Comparison of ENCODE assay signal across 8 mouse cellular contexts in genomic region chr1:82289116-82289989, GRCm38 (mm10). TPM values are rescaled to one million over a fixed set of nuclear protein-coding genes. Genes with fewer than 3 reads are reported as not detected.
A peak's percentile ranks its signal among the peaks of the same experiment; 100 is the strongest.
DNase-seq lines count a peak whose midpoint lies in the region; ATAC-seq and TF ChIP-seq lines count a peak whose summit lies in the region.

No protein-coding gene starts in this region.

- peak overlapping the region; percentile 87 for H3K9ac ChIP-seq in embryonic facial prominence, embryonic 11.5 days (replicated peaks; ENCODE audit: low read length)
- peak overlapping the region; percentile 95 for H3K9ac ChIP-seq in heart, embryonic 13.5 days

- DNase-seq in embryonic facial prominence, embryonic 11.5 days (ENCODE audit: low spot score): peak; percentile 36
- DNase-seq in limb, embryonic 10.5 days (ENCODE audit: low spot score): no peak
- no peak for DNase-seq in yolk sac, embryonic 10.5 days (ENCODE audit: low spot score)

- peak overlapping the region; percentile 83 for H3ac ChIP-seq in C2C12 (ENCODE audit: control insufficient read depth, insufficient read length, low read depth)
- peak overlapping the region; percentile 27 for H3ac ChIP-seq in myocyte (ENCODE audit: control insufficient read depth, insufficient read length)

- peak; percentile 57 for TF ChIP-seq POLR2A in myocyte (IDR thresholded peaks at IDR 0.05; ENCODE audit: insufficient read length, low read depth)

- H3K4me1 ChIP-seq in erythroblast, embryonic 14.5 days (ENCODE audit: control insufficient read depth): no peaks in the 10 kb centered on the region; the same call in 1 of the 2 replicates
- H3K4me1 ChIP-seq in embryonic facial prominence, embryonic 11.5 days (ENCODE audit: control insufficient read depth, insufficient read depth, low read length): no peaks in the 10 kb centered on the region
- peaks cover 40% of the 10 kb centered on the region for H3K4me1 ChIP-seq in heart, embryonic 13.5 days
- H3K4me1 ChIP-seq in limb, embryonic 10.5 days: peaks cover 81% of the 10 kb centered on the region

- ATAC-seq in erythroblast, adult 5-6 weeks (replicated peaks; ENCODE audit: low FRiP score, poor library complexity, severe bottlenecking): no peak
- ATAC-seq in embryonic facial prominence, embryonic 11.5 days (replicated peaks; ENCODE audit: insufficient number of reproducible peaks, low FRiP score, low TSS enrichment, low read depth): no peak
- no peak for ATAC-seq in heart, embryonic 13.5 days (ENCODE audit: extremely low read depth, insufficient number of reproducible peaks, low FRiP score, low TSS enrichment)

- peak overlapping the region; percentile 58 for H3K4me3 ChIP-seq in erythroblast, embryonic 14.5 days (replicated peaks)
- H3K4me3 ChIP-seq in C2C12 (ENCODE audit: insufficient read depth, poor library complexity, severe bottlenecking) (peak overlapping the region; percentile 74), myocyte (peak overlapping the region; percentile 96)
- H3K4me3 ChIP-seq in embryonic facial prominence, embryonic 11.5 days (ENCODE audit: low read depth, low read length): peak overlapping the region; percentile 73
- peak overlapping the region; percentile 80 for H3K4me3 ChIP-seq in heart, embryonic 13.5 days
- H3K4me3 ChIP-seq in limb, embryonic 10.5 days: peak overlapping the region; percentile 76

- H3K36me3 ChIP-seq in erythroblast, embryonic 14.5 days (ENCODE audit: control insufficient read depth): peaks cover 8% of the 10 kb centered on the region; the same call in 1 of the 2 replicates
- H3K36me3 ChIP-seq in C2C12 (ENCODE audit: control insufficient read depth, insufficient read depth) (peaks cover 26% of the 10 kb centered on the region), myocyte (ENCODE audit: control insufficient read depth, insufficient read depth) (no peaks in the 10 kb centered on the region)
- peaks cover 4% of the 10 kb centered on the region for H3K36me3 ChIP-seq in embryonic facial prominence, embryonic 11.5 days (replicated peaks; ENCODE audit: control insufficient read depth, insufficient read depth, low read depth, low read length)
- H3K36me3 ChIP-seq in heart, embryonic 13.5 days: peaks cover 25% of the 10 kb centered on the region
- H3K36me3 ChIP-seq in limb, embryonic 10.5 days: peaks cover 31% of the 10 kb centered on the region

- peak overlapping the region; percentile 92 for H3K4me2 ChIP-seq in embryonic facial prominence, embryonic 11.5 days (ENCODE audit: low read depth, low read length)
- H3K4me2 ChIP-seq in heart, embryonic 13.5 days: peak overlapping the region; percentile 72
- peak overlapping the region; percentile 98 for H3K4me2 ChIP-seq in myocyte (ENCODE audit: low read depth)

- peaks cover 64% of the 10 kb centered on the region for H3K79me2 ChIP-seq in C2C12 (ENCODE audit: control insufficient read depth, insufficient read depth)
- H3K79me2 ChIP-seq in myocyte (ENCODE audit: control insufficient read depth, insufficient read depth): peaks cover 60% of the 10 kb centered on the region

- 68% methylated on average over 35 of the region's 35 CpGs for WGBS in embryonic facial prominence, embryonic 11.5 days
- 56% methylated on average over 35 of the region's 35 CpGs for WGBS in heart, embryonic 13.5 days
- WGBS in limb, embryonic 10.5 days: 71% methylated on average over 35 of the region's 35 CpGs

- TF ChIP-seq CTCF in C2C12 (IDR thresholded peaks at IDR 0.05; ENCODE audit: control insufficient read depth, insufficient read depth, insufficient read length): no peak

- H3K27me3 ChIP-seq in erythroblast, embryonic 14.5 days (ENCODE audit: control insufficient read depth): peaks cover 91% of the 10 kb centered on the region
- H3K27me3 ChIP-seq in C2C12 (ENCODE audit: control insufficient read depth, insufficient read depth, insufficient read length): no peaks in the 10 kb centered on the region
- H3K27me3 ChIP-seq in embryonic facial prominence, embryonic 11.5 days (ENCODE audit: control insufficient read depth, insufficient read depth, low read length): no peaks in the 10 kb centered on the region
- H3K27me3 ChIP-seq in heart, embryonic 13.5 days (replicated peaks): peaks cover 29% of the 10 kb centered on the region
- H3K27me3 ChIP-seq in limb, embryonic 10.5 days (ENCODE audit: low read depth, poor library complexity, severe bottlenecking): peaks cover 34% of the 10 kb centered on the region
- no peaks in the 10 kb centered on the region for H3K27me3 ChIP-seq in myocyte (ENCODE audit: control insufficient read depth, insufficient read depth, insufficient read length)

- peaks cover 61% of the 10 kb centered on the region for H3K79me3 ChIP-seq in C2C12 (ENCODE audit: low read depth)

- peak overlapping the region; percentile 94; the same call in 1 of the 2 replicates for H3K27ac ChIP-seq in embryonic facial prominence, embryonic 11.5 days (replicated peaks; ENCODE audit: low read depth, low read length)
- peak overlapping the region; percentile 98 for H3K27ac ChIP-seq in heart, embryonic 13.5 days (replicated peaks)
- H3K27ac ChIP-seq in limb, embryonic 10.5 days: peak overlapping the region; percentile 96

- peaks cover 6% of the 10 kb centered on the region for H3K9me3 ChIP-seq in erythroblast, embryonic 14.5 days (ENCODE audit: control insufficient read depth, low read length)
- H3K9me3 ChIP-seq in embryonic facial prominence, embryonic 11.5 days (replicated peaks; ENCODE audit: control insufficient read depth, low read length): no peaks in the 10 kb centered on the region
- H3K9me3 ChIP-seq in heart, embryonic 13.5 days: no peaks in the 10 kb centered on the region
- peaks cover 4% of the 10 kb centered on the region; the same call in 1 of the 2 replicates for H3K9me3 ChIP-seq in limb, embryonic 10.5 days (replicated peaks)

TF ChIP-seq in C2C12, 6 proteins besides CTCF, POLR2A, EP300 and RAD21:
- TF ChIP-seq MAX (IDR thresholded peaks at IDR 0.05) (no peak), MYOG (IDR thresholded peaks at IDR 0.05; ENCODE audit: control insufficient read depth, extremely low read depth, insufficient read length) (no peak), MYOD1 (IDR thresholded peaks at IDR 0.05; ENCODE audit: control insufficient read depth, insufficient read length, low read depth) (no peak), USF1 (IDR thresholded peaks at IDR 0.05; ENCODE audit: low read depth) (no peak), CEBPB (IDR thresholded peaks at IDR 0.05; ENCODE audit: low read depth) (no peak), FOSL1 (IDR thresholded peaks at IDR 0.05; ENCODE audit: insufficient read depth, low read length, poor library complexity, severe bottlenecking) (no peak)

TF ChIP-seq in myocyte, 11 proteins besides CTCF, POLR2A, EP300 and RAD21:
- no peak for TF ChIP-seq REST (IDR thresholded peaks at IDR 0.05; ENCODE audit: insufficient read depth, insufficient read length)
- peak; percentile 21 for TF ChIP-seq POLR2AphosphoS2 (IDR thresholded peaks at IDR 0.05; ENCODE audit: insufficient read length, low read depth)

RNA-seq across cellular contexts. Expression of gene Irs1, which starts 1.9 kb away (rescaled TPM):
- polyA plus RNA-seq in erythroblast, embryonic 14.5 days (2012): 0.01 TPM in 1 of 2 replicates, not detected in the other
- 0.42 TPM in 1 of 2 replicates, not detected in the other for total RNA-seq in erythroblast, adult 5-6 weeks (2015; ENCODE audit: low replicate concordance)
- not detected in 2 replicates for total RNA-seq in erythroblast, adult 5-6 weeks (2017; ENCODE audit: low replicate concordance)
- polyA plus RNA-seq in C2C12 (2012; fragmentation: generic; extraction: Trizol) (4.6 TPM), myocyte (2012; fragmentation: generic; extraction: Trizol) (3.9 TPM)
- 7.9 and 8.3 TPM in 2 replicates for polyA plus RNA-seq in embryonic facial prominence, embryonic 11.5 days (2014; fragmentation: Nextera tagmentation; extraction: Ambion mirVana)
- polyA plus RNA-seq in heart, embryonic 13.5 days (2015; fragmentation: Nextera tagmentation; extraction: Ambion mirVana): 9.3 and 9.5 TPM in 2 replicates
- polyA plus RNA-seq in limb, embryonic 10.5 days (2016; fragmentation: Nextera tagmentation; extraction: Ambion mirVana): 5.9 and 8.4 TPM in 2 replicates

RNA-seq across cellular contexts. Expression of gene Rhbdd1, which starts 26.9 kb away (rescaled TPM):
- polyA plus RNA-seq in erythroblast, embryonic 14.5 days (2012): 0.13 and 0.15 TPM in 2 replicates
- 3.6 and 5.2 TPM in 2 replicates for total RNA-seq in erythroblast, adult 5-6 weeks (2015; ENCODE audit: low replicate concordance)
- total RNA-seq in erythroblast, adult 5-6 weeks (2017; ENCODE audit: low replicate concordance): 4.6 and 7.6 TPM in 2 replicates
- polyA plus RNA-seq in C2C12 (2012; fragmentation: generic; extraction: Trizol) (12.6 TPM), myocyte (2012; fragmentation: generic; extraction: Trizol) (43.3 TPM)
- polyA plus RNA-seq in embryonic facial prominence, embryonic 11.5 days (2014; fragmentation: Nextera tagmentation; extraction: Ambion mirVana): 6.7 and 6.9 TPM in 2 replicates
- 8.7 and 9.7 TPM in 2 replicates for polyA plus RNA-seq in heart, embryonic 13.5 days (2015; fragmentation: Nextera tagmentation; extraction: Ambion mirVana)
- 8.4 and 9.1 TPM in 2 replicates for polyA plus RNA-seq in limb, embryonic 10.5 days (2016; fragmentation: Nextera tagmentation; extraction: Ambion mirVana)

RNA-seq across cellular contexts. Expression of gene Gm9747, which starts 56.4 kb away (rescaled TPM):
- not detected in 2 replicates for polyA plus RNA-seq in erythroblast, embryonic 14.5 days (2012)
- total RNA-seq in erythroblast, adult 5-6 weeks (2015; ENCODE audit: low replicate concordance): not detected in 2 replicates
- not detected in 2 replicates for total RNA-seq in erythroblast, adult 5-6 weeks (2017; ENCODE audit: low replicate concordance)
- polyA plus RNA-seq in C2C12 (2012; fragmentation: generic; extraction: Trizol) (3.8 TPM), myocyte (2012; fragmentation: generic; extraction: Trizol) (4.0 TPM)
- polyA plus RNA-seq in embryonic facial prominence, embryonic 11.5 days (2014; fragmentation: Nextera tagmentation; extraction: Ambion mirVana): 31.9 and 35.9 TPM in 2 replicates
- 33.4 and 34.4 TPM in 2 replicates for polyA plus RNA-seq in heart, embryonic 13.5 days (2015; fragmentation: Nextera tagmentation; extraction: Ambion mirVana)
- 15.4 and 24.6 TPM in 2 replicates for polyA plus RNA-seq in limb, embryonic 10.5 days (2016; fragmentation: Nextera tagmentation; extraction: Ambion mirVana)
